Mouse (Mus musculus) spleen, postnatal 4 days (tissue): ENCODE measurements around the gene Ewsr1.
A peak's percentile ranks its signal among the peaks of the same experiment; 100 is the strongest.

Experiments used
- DNase-seq, 2 experiments: peaks; one replicate each; pipeline ENCODE4 v3.0.0; 2022; ENCODE audit warnings: low spot score in 2 of 2

Gene Ewsr1

DNA sequence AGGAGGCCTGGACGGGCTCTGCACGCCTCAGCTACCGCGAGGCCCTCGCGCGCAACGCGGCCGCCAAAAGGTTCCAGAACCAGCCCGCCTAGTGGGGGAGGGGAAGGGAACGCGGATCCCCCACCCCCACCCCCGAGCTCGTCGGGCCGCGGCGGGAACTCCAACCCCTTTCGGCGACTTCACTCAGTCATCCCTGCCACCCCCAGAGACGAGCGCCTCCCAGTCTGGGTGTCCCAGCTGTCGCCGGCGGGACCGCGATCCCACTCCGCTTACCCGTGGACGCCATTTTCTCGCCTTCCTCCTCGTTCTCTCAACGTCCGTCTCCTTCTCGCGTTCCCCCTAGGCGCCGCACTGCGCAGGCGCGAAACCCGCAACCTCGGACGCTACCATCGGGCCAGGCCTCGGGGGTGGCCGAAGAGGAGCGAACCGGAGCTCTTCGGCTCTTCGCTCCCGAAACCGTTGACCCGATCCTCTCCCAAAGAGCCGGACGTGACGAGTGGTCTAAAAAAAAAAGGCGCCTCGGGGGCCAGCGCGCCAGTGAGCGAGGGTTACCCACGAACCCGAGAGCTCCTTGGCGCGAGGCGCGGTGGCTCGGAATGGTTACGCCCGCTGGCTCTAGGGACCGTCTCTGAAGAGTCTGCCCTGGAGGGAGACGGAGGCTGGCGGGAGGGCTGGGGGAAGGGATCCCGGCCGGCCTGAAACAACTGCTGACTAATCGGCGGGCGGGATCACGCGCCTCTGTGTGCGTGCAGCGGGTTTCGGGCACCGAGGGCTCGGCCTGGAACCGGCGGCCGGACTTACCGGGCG is at the start of gene Ewsr1, which contains the start of gene Rhbdd3:
Ewsr1 (minus strand) TSS at position 531 of the 807 bp plus-strand sequence.
Rhbdd3 (plus strand) TSS at position 191 of the 807 bp plus-strand sequence.
- peak; percentile 98 to 100 for DNase-seq

DNA sequence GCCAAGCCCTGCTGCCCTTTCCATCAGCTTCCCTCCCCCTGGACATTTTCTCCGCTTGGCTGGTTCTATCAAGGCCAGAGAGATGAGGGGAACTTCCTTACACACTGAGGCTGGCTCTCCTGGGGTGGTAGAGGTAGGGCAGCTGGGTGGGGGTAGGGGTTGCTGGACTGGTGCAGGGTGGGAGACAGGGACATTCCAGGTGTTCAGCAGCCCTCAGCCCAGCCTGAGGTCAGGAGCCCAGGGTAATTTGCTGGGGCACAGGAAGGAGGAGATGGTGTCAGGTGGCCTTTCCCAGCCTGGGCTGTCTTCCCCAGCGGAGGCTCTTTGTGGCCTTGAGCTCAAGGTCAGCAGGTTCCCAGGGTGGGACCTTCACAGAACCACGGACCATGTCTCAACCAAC is 46.5 kb upstream of the Ewsr1 start:
- no peak for DNase-seq

DNA sequence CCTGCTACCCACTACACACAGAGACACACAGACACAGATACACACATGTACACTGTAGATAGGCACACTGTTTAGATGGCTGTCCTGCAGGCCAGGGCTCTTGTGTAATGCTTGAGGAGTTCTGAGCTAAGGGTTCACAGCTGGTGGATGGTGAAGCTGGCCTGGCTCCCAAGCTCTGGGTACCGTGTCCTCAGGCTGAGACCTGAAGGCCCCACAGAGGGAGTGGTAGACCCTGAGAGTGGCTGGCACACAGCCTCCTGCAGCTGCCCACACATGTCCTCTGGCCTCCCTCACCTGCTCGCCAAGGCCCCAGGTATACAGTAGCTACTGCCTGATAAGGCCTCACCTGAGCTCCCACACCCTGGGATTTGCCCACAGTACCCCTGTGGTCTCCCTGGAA is 42.9 kb upstream of the Ewsr1 start:
- no peak for DNase-seq

DNA sequence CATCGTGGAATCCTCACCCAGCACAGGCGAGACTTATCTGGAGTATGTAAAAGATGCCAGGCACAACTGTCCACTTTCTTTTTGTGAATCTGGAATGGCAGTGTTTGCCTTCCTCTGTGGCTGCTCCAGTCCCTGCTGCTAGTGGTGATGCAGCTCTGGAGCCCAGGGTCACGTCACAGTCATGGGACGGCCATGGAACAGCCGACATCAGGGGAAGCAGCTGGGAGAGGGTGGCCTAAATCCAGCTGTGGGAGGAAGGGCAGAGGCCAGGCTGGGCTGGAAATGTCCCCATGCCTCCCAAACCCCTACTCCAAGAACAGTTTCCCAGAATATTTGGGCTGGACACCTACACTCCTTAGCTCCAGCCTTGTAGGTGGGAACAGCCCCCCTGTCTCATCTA is 42.2 kb upstream of the Ewsr1 start:
- DNase-seq, result no peak

DNA sequence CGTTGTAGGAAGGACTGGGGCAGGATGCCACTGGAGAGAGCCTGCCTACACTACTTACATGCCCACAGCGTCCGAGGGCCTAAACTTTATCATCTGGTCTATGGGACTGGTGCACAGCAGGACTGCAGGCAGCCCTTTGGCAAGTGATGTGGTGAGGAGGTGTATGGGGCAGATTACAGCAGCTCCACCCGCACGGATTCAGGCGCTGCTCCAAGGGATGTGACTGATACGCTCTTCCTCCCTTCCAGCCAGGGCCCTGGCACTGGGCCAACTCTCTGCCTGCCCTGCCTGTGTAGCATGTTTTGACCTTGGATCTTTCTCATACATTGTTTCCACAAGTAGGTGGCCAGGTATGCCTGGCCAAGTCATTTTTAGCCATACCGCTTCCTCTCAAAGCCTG is 41.6 kb upstream of the Ewsr1 start:
- DNase-seq, result peak; percentile 61 to 75

DNA sequence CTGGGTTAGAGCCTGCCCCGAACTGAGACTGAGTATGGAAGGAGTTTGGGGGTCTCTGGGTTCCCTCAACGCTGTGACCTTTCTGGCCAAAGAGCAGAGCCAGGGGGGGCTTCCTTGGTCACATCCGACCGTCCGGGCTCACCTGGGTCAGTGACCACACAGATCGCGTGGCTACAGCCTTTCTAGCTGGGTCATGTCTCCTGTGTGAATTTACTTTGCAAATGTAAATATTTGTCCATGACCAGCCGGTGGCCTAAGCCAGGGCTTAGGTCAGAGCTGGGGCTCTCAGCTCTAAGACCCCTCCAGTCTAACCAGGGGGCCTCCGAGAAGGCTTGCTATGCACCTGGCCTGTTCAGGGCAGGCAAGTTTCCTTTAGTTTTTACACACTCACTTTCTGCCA is 40.3 kb upstream of the Ewsr1 start:
- no peak for DNase-seq

DNA sequence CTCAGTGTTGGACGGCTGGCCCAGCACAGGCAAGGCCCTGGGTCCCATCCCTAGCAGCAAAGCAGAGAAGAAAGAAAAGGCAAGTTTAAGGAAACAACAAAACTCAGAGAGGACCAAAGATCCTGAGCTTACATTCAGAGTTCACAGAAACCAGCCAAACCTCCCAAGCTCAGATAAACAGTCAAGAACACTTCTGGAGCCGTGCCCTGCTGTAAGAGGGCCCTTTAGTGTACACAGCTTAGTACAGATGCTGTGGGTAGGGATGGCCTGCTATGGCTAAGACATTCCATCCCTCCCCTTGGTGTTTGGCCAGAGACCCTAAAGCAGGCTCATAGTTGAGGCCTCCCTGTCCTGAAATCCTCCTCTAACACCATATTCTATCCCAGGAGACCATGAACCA is 39.6 kb upstream of the Ewsr1 start:
- DNase-seq, result no peak

DNA sequence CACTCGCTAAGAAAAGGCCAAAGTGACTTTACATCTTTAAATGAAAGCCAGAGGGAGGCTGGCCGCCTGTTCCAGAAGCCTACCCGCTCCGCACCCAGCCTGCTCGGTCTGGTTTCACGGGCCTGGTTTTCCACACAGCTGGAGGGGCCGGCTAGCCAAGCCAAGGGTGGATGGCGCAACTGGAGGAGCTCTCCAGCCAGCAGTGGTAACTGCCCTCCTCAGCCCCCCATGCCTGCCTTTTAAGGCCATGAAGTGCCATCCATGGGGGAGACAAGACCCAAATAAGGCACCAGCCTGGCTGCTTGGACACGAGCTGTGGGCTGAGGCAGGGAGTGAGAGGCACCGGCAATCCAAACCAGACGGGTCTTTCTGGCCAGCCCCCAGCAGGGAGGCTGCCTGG is 36.8 kb upstream of the Ewsr1 start:
- no peak for DNase-seq

DNA sequence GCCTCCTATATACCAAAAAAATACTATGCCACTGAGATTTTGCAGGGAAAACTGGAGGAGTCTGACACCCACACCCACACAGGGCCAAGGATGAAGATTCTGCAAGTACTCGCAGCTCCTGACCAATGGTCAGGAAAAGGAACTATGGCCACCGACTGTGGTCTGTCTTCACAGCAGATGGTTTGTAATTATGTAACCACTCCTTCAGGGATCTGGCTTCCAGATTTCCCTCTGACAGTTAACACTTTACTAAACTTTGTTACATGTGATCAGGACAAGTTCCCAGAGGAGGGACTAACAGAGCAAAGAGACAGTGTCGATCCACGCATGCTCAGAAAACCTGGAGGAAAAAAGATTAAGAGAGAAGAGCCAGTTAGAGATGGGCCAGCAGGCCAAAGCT is 33.7 kb upstream of the Ewsr1 start:
- no peak for DNase-seq

DNA sequence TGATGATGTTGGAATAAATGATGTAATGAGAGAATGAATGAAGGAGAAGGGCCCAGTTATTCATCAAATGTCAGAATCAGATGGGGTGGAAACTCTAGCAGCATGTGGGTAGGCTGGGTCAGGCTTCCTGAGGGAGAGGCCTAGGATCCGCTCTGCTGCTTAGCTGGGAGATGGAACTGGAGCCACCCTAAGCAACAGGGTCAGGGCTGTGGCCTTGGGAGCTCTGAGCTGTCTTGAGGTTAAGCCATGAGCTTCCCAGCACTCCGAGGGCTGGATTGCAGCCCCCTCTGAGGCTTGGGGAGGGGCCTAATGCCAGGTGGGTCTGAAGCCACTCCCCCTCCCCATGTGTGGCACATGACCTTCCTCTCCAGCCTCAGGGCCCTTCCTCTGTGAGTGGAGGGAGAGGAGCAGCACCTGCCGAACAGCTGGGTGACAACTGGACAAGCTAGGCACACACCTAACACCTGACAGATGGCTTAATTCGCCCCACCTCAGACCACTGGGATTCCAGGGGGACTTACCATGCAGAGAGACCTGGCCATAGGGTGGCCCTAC is 31.1 kb upstream of the Ewsr1 start:
- DNase-seq, result no peak

DNA sequence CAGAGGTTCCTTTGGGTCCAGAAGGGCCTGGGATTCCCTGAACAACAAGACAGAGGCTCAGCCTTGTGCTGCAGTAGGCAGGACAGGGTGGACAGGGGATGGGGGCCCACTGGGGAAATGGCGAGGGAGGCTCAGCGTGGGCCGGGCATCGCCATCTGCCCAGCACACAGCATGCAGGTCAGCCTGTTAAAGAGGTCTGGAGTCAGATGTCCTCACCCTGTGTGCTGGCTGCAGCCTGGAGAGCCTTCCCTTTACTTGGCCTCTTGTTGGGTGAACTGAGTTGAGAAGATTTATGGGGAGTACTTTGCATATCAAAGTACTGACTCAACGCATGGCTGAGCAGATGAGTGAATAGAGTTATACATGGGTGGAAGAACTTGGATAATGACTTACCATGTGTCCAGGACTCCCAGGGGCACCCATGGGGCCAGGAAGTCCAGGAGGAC is 30.0 kb upstream of the Ewsr1 start:
- DNase-seq, result no peak

DNA sequence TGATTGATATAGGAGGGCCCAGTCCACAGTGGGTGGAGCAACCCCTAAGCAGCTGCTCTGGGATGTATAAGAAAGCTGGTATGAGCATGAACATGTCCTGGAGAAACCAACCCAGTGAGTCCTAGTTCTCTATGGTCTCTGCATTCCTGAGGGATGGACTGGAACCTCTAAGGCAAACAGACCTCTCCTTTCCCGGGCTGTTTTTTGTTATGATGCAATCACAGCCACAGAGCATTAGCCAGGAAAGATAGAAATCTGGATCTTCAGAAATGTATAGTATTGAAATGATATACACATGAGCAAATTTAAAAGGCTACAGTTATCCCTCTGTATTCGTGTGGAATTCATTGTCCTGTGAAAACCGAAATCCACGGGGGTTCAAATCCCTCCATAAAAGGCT is 26.6 kb upstream of the Ewsr1 start:
- DNase-seq, result no peak

DNA sequence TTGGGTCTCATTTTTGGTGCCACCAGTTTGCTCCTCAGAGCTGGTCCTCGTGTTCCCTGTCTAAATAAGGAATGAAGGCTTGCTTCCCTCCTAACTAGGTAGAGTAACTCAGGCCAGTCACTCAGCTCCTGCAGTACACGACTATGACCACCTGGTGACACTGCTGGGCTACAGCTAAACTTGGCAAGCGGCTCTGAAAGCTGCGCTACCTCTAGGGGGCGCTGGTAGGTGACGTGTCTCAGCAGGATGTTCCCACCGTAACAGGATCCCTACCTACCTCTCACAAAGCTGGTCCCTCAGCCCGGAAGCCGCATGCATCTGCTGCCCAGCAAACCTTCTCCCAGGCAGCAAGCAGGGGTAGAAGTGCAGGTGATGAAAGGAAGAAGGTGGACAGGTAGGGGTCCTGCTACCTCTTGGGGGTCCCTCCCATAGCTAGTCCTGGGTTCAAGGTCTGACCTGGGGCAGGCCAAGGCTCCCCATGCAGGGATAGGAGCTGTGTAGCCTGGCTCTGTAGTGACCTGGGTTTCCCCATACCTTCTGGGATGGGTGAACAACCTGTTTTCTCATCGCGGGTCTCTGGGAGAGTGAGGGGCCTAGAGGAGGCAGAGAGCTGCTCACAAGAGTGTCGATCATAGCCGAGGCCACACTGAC is 16.0 kb upstream of the Ewsr1 start:
- peak; percentile 89 to 97 for DNase-seq

DNA sequence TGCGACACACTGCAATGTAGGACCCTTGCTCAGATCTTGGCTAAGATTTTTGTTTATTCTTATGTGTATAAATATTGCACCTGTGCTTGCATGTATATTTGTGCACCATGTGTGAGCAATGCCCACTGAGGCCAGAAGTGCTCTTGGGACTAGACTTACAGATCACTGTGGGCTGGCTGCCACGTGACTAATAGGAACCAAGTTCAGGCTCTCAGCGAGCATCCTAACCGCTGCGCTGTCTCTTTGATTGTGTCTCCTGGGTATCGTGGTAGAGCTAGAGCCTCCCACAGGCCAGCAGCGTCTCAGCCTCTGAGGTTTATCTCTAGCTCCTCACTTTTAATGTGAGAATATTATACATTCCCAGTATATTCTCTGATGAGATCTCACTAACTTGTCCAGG is 14.6 kb upstream of the Ewsr1 start:
- DNase-seq, result no peak

DNA sequence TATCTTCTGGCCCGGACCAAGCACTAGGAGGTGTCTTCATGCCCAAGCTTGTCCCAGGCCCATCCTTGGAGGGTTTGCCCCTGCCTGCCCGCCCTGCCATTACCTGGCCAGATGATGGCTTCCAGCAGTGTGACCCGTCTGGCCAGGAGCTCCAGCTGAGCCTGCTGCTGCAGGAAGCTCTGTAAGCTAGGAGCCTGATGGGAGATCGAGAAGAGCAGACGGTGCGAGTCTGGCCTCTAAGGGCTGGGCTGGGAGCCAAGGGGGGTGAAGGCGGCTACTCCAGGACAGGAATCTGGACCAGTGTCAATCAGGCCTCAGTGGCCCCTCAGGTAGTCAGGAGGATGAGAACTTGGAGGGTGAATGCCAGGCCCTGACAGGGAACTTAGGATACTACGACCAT is 10.4 kb upstream of the Ewsr1 start:
- DNase-seq, result no peak

DNA sequence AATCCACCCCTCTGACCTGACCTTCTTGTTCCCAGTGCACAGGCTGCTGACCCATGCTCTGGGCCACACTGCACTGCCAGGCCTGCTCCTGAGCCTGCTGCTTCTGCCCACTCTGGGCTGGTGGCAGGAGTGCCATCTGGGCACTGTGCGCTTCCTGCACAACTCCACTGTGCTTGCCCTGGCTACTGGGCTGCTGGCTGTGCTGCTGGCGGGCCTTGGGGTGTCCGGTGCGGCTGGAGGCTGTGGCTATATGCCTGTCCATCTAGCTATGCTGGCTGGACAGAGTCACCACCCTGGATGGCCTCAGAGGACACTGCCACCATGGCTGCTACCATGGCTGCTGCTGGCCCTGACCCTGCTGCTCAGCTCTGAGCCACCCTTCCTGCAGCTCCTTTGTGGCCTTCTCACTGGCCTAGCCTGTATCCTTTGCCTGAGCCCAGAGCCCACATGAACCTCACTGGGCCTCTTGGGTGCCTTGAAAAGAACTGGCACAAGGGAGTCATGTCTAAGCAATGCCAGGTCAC is 5.0 kb upstream of the Ewsr1 start:
- no peak for DNase-seq

DNA sequence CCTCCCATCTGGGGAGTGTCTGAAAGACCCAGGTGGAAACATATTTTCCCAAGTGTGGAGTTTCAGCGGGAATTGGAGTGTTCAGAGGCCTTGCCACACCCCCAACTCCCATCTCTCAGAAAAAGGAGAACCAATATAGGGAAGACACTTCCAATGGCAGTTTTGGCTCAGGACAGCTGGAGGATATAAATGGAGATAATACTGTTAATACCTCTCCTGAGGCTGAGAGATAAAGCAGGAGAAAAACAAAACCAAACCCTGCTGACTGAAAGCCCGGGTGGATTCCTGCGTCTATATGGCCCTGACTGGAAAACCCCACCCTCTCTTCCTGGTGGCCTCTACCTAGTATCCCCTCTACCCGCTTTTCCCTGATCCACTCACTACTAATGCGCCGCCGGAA is 3.3 kb upstream of the Ewsr1 start:
- no peak for DNase-seq

DNA sequence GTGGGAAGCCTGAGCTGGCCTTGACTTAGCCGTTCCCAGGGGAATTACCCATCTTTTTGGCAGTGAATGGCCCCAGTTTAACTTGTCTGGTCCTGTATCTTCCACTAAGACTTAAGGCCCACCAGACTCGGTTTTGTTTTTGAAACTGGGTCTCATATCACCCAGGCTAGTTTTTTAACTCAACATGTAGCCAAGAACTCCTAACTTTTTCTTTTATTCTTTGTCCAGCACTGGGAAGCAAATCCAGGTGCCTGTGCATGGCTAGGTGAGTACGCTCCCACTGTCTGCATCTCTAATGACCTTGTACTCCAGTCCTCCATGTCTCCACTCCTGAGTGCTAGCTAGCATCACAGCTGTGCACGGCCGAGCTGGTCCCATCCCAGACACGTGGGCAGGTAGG is 2.6 kb upstream of the Ewsr1 start:
- DNase-seq, result no peak

DNA sequence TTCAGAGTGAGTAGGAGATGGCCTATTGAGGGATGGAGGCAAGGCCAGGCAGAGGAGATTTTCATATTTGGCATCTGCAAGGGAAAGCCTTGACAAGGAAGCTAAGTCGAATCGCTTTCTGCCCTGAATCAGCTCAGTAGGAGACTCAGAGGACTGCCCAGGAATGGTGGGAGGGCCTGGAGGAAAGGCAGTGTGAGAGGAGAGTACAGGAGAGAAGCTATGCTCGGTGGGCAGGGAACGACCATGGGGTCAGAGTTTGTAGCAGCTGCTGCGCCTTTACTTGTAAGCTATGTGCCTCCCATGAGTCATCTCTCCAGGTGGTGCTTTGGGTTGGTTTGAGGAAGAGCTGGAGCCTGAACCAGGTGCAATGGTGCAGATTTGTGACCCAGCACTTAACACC is 1.7 kb upstream of the Ewsr1 start:
- no peak for DNase-seq

DNA sequence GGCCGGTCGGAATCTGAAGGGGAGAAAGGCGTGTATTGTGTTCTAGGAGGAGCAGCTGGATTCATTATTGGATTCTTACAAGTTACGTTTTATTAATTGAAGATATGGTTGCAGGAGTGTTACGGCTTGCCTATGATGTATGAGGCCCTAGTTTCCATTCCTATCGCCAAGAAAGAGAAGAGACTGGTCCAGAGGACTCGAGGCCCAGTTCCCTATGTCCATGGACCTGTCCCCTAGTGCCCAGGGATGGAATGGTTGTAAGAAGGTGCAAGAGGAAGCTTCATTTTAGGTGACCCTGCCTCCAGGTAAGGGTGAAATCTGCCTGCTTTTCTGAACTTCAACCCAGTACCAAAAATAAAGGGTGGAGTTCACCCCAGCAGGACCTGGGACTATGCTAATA is 1.2 kb upstream of the Ewsr1 start:
- no peak for DNase-seq

DNA sequence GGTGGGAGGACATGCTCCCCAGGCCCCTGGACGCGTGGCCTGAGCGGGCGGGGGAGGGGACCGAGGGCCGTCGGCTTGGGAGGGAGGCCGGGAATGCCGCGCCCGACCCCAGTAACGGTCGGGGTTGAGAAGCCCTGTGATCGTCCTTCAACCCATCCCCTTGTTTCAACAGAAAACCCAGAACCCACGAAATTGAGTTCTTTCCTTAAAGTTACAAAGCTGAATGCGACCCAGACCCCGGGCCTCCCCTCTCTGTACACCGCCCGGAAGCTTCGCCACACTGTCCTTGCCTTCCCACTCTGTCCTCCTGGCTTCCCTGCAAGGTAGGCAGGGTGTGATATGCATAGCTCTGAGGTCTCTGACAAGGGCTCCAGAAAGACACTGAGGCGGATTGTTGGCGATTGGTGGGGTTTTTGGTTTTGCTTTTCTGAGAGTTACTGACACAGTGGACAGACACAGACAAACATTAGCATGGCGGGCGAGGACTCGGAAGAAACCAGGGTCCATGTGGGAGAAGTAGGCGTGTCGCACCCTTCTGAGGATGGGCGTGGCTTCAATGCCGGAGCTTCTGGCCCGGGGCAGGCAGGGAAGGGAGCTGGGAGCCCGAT is 614 bp upstream of the Ewsr1 start:
- peak; percentile 84 to 88 for DNase-seq

DNA sequence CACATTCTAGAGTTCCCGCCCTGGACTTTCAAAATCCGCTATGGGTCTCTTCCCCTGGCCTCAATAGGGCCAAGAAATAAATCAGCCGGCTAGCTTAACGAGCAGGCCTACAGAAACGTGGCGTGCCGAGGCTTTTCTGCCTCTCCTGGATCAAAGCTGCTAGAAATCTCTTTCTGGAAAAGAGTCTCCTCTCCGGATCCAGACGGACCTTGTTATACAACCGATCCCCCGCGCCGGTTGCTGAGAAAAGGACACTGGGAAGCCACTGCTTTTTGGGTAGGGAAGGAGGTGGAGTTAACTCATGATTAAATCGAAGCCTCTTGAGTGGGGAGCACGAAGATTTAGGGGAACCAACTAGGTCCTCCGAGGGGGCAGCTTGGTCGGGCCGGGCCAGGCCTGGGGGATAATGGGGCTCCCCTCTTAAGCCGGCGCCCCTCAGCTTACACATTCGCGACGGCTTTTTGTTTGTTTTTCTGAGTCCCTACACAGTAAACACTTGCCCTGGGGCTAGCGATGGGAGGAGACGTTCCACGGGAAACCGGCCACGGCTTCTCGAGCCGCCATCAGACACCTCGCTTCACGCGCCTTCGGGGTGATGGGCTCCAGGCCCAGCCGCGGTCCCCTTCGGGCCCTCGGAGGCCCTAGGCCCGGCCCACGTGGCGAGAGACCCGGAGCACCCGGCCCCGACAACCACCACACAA is 881 bp downstream of the Ewsr1 start:
- peak; percentile 54 to 79 for DNase-seq
